Mouse (Mus musculus): ENCODE results near the gene Lif.

DNA sequence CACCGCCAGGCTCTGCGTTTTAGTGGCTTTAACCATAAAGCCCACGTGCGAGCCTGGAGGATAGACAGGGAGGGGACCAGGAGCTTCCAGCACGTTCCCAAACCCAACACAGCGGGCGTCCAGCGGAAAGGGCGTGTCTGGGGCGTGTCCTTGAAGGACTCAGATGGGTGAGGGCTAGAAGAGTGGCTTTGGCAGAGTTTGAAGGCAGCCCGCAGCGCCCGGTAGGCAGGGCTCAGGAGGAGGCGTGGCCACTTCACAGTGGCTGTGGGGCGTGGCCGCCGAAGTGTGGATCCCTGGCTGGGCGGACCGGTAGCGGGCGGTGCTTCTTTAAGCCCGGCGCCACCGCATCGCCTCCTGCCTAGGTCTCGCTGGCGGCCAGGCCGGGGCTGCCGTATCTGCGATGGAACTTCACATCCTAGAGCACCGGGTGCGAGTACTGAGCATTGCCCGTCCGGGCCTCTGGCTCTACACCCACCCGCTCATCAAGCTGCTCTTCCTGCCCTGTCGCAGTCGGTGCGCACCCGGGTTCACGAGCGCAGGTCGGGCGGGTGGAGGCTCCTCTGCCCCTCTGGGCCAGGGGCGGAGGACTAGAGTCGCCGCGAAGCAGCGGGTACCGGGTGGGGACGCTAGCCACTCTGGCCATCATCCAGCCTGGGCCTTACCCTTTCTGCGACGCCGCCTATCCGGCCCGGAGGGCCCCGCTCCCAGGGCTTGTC is 39.3 kb upstream of the Lif start, which contains the start of gene Castor1:
- TF ChIP-seq POLR2A (IDR thresholded peaks at IDR 0.05; ENCODE audit: control insufficient read depth, extremely low read depth, insufficient read depth, low read length, poor library complexity) (no peak), CTCF (IDR thresholded peaks at IDR 0.05; ENCODE audit: borderline replicate concordance, control insufficient read depth, extremely low read depth, insufficient read depth, low read length, poor library complexity) (no peak)
